Mouse (Mus musculus) brain, embryonic 14.5 days (tissue): ENCODE results near the gene Pilra.
"Not testable (repeated sequence)": the region's sequence is repeated elsewhere in the genome, so short reads cannot be mapped to it uniquely, and the experiment has no call there.

Source experiments
- CTCF ChIP-seq: fragments of 200-500 bp; IDR thresholded peaks from 2 replicates; pipeline ENCODE4 v1.5.1; 2012; ENCODE audit warnings: inconsistent platforms, mild to moderate bottlenecking, moderate library complexity, borderline replicate concordance; ENCODE audit not compliant: insufficient read depth, insufficient read length; ENCODE audit errors: extremely low read depth
- POLR2A ChIP-seq: fragments of 200-500 bp; IDR thresholded peaks from 2 replicates; pipeline ENCODE4 v1.6.1; 2012; ENCODE audit warnings: mild to moderate bottlenecking, inconsistent platforms, borderline replicate concordance; ENCODE audit not compliant: poor library complexity, insufficient read depth, insufficient read length, severe bottlenecking; ENCODE audit errors: extremely low read depth

- TF ChIP-seq CTCF, POLR2A: not testable (repeated sequence)
Measured at GRCm38 (mm10) chr5:137868600-137868999, 32.5 kb upstream of the Pilra start.
